Mouse (Mus musculus) thymus, adult 2 months (tissue): Measurements from ENCODE around the gene Ano8. TPM values are rescaled to one million over a fixed set of nuclear protein-coding genes. Genes with fewer than 3 reads are reported as not detected.

Experiments used
- DNase-seq: peaks from one replicate; pipeline ENCODE4 v3.0.0; 2021
- H3K27ac ChIP-seq: fragments of 200-500 bp; 2 replicates; pipeline ENCODE4 v1.5.1; 2012; ENCODE audit warnings: low read length, control low read depth; ENCODE audit not compliant: control insufficient read depth, insufficient read depth
- H3K27me3 ChIP-seq: fragments of 200-500 bp; 2 replicates; pipeline ENCODE4 v1.6.1; 2012; ENCODE audit warnings: mild to moderate bottlenecking, low read length, moderate library complexity, mixed read lengths; ENCODE audit not compliant: control insufficient read depth, insufficient read depth
- H3K36me3 ChIP-seq: fragments of 200-500 bp; 2 replicates; pipeline ENCODE4 v1.6.1; 2012; ENCODE audit warnings: mild to moderate bottlenecking, low read length, moderate library complexity; ENCODE audit not compliant: control insufficient read depth, insufficient read depth
- H3K4me1 ChIP-seq: fragments of 200-500 bp; replicated peaks from 2 replicates; pipeline ENCODE4 v1.6.1; 2012; ENCODE audit warnings: low read length; ENCODE audit not compliant: control insufficient read depth, insufficient read depth
- H3K4me3 ChIP-seq: fragments of 200-500 bp; 2 replicates; pipeline ENCODE4 v1.5.1; 2012; ENCODE audit warnings: mild to moderate bottlenecking, low read length, control low read depth, moderate library complexity; ENCODE audit not compliant: control insufficient read depth, insufficient read depth
- CTCF ChIP-seq: fragments of 200-500 bp; IDR thresholded peaks from 2 replicates; pipeline ENCODE4 v1.5.1; 2012; ENCODE audit warnings: mild to moderate bottlenecking, control low read depth, low read length, moderate library complexity, borderline replicate concordance; ENCODE audit not compliant: control insufficient read depth, poor library complexity, insufficient read depth; ENCODE audit errors: extremely low read depth
- POLR2A ChIP-seq: fragments of 200-500 bp; IDR thresholded peaks from 2 replicates; pipeline ENCODE4 v1.6.1; 2012; ENCODE audit warnings: mild to moderate bottlenecking, low read length, control low read depth, moderate library complexity; ENCODE audit not compliant: control insufficient read depth, poor library complexity, insufficient read depth; ENCODE audit errors: extremely low read depth
- WGBS: fragments of 180-500 bp; shearing (Covaris S2); methylation state at CpG from one replicate; pipeline ENCODE4 v1.1.7; 2018; 5-methylcytosine and 5-hydroxymethylcytosine counted together
- polyA plus RNA-seq: library from polyadenylated mRNA; depleted of rRNA; stranded (reverse); fragments of >200 nt; gene quantifications from 2 replicates; pipeline ENCODE4 v1.2.3, GENCODE M21; 2012

The Ano8 gene
- polyA plus RNA-seq, 1 experiment, result 34.8 TPM

DNA sequence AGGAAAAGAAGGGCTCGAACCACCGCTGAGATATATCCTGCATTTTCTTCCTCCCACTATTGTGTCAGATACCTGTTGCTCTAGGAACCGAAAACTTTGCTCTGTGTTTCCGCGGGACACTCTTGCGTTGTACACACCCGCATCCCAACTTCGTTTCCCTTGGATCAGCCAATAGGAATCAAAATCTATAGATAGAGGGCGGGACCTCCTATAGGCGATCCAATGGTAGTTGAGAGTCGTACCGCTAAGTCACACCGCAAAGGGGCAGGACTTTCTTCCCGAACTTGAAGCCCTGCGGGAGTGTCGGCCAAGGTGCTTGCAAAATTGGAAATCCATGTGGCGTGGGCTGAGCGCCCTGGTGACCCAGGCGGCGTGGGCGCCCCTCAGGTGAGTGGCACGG lies 2.7 kb upstream of the Ano8 start:
- TF ChIP-seq CTCF, result no peak
- TF ChIP-seq POLR2A, result no peak
- no peaks in the 10 kb centered on the region for H3K36me3 ChIP-seq
- H3K27ac ChIP-seq, result peak overlapping the region; percentile 49; the same call in 1 of the 2 replicates
- peak; percentile 86 for DNase-seq
- H3K4me3 ChIP-seq, result peak overlapping the region; percentile 87
- H3K27me3 ChIP-seq, result no peaks in the 10 kb centered on the region
- peaks cover 33% of the 10 kb centered on the region for H3K4me1 ChIP-seq
- under 1% methylated on average over 22 of the region's 22 CpGs for WGBS

DNA sequence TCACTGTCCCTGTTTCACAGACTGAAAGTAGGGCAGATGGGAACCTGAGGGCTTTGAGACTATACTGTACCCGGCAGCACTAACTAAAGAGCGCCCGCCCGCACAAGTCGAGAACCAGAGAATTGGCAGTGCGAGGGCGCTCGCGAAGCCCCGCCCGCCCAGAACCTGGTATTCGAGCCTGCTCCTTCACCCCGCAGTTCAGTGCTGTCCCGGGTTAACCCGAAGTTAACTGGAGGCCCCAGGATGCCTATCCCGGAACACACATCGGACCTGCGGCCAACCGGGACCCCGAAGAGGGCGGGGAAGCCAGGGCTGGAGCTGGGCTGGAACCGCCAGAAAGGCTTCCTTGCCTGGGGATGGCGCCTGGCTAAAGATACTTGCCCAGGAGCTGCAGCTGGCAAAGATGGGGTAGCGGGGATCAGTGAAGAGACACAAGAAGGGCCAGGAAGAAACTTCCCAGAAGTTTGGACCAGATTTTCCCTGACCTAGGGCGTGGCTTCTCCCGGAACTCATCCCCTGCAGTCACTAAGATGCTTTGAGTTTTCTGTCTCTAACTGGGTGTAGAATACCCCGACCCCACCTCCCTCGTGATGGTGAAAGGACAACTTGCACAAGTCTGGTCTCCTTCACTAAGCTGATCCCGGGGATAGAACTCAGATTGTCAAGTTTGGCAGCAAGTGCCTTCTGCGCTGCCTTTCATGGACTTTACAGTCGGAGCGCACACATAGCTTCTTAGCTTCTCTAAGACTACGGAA lies 2.1 kb upstream of the Ano8 start, which contains the start of gene Gtpbp3:
Gene Gtpbp3 (plus strand): TSS at position 413 of the 755 bp plus-strand sequence.
- H3K4me3 ChIP-seq, result peak within 1 kb of the TSS; percentile 87
- H3K4me1 ChIP-seq, result peaks cover 33% of the 10 kb centered on the region
- H3K27me3 ChIP-seq, result no peaks in the 10 kb centered on the region
- H3K36me3 ChIP-seq, result no peaks in the 10 kb centered on the region
- under 1% methylated on average over 33 of the region's 33 CpGs for WGBS
- TF ChIP-seq CTCF (no peak), POLR2A (0 out of 2 replicates have a peak, but pooled peaks have one; percentile 37)
- H3K27ac ChIP-seq, result peak within 1 kb of the TSS; percentile 49
- peak; percentile 82 for DNase-seq

DNA sequence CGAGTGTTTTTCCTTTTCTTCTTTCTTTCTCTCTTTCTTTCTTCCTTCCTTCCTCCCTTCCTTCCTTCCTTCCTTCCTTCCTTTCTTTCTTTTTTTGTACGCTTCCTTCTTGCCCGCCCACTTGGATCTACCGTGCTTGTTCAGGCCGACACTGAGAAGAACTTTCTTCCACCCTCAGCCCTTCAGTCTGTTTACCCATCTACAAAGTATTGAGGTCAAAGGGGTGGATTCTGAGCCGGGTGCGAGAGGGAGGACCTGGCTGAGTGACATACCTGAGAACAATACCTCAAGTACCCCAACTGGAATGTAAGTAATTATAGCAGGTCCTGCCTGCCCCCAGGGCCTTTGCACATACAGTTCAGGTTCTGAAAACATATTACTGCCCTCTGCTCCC lies 370 bp upstream of the Ano8 start:
- Histone ChIP-seq H3K27ac (peak overlapping the region; percentile 46; the same call in 1 of the 2 replicates), H3K4me1 (peaks cover 33% of the 10 kb centered on the region), H3K36me3 (no peaks in the 10 kb centered on the region), H3K27me3 (no peaks in the 10 kb centered on the region), H3K4me3 (0 out of 2 replicates have a peak overlapping the region, but pooled peaks have one; percentile 5)
- DNase-seq, result no peak
- 18% methylated on average over 7 of the region's 7 CpGs for WGBS
- TF ChIP-seq POLR2A (no peak), CTCF (no peak)

DNA sequence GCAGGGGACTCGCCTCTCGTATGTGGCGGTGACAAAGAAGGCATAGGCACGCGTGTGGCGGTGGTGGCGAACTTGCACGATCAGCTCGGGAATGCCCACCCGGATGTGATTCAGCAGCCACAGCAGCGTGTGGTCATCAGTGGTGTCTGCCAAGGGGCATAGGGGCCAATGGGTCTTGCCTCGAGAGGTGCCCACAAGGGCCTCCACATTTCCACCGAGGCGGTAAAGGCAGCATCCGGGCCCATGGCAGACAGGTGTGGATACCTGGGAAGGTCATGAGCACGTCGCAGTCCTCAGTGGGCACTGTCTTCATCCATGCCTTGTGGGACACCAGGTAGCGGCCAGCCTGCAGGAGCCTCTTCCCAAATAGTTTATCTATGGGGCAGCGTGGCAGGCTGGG lies 1.0 kb downstream of the Ano8 start:
- no peak for TF ChIP-seq CTCF
- no peak for TF ChIP-seq POLR2A
- no peak for DNase-seq
- peaks cover 33% of the 10 kb centered on the region for H3K4me1 ChIP-seq
- no peak overlapping the region for H3K27ac ChIP-seq
- H3K4me3 ChIP-seq, result no peak overlapping the region
- H3K27me3 ChIP-seq, result no peaks in the 10 kb centered on the region
- 97% methylated on average over 19 of the region's 19 CpGs for WGBS
- no peaks in the 10 kb centered on the region for H3K36me3 ChIP-seq

DNA sequence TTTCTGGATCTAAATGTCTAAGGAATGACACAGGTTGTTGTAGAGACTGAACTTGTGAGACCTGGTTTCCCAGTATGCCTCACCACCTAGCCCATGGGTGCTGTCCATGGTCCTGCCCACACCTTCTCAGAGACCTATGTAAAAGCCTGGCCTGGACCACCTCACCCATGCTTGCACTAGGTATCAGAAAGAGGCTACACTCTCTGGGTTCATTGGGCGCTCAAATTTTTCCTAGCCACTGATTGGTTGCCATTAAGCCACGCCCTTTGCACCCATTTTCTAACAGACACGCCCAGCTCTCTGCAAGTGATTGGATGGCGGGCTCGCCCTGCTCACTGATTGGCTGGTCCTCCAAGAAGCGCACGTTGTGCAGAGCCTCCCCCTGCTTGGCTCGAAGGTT lies 1.8 kb downstream of the Ano8 start:
- peak; percentile 62 for DNase-seq
- no peaks in the 10 kb centered on the region for H3K36me3 ChIP-seq
- H3K4me1 ChIP-seq, result peaks cover 25% of the 10 kb centered on the region
- no peak overlapping the region for H3K4me3 ChIP-seq
- TF ChIP-seq POLR2A (no peak), CTCF (no peak)
- H3K27ac ChIP-seq, result no peak overlapping the region
- no peaks in the 10 kb centered on the region for H3K27me3 ChIP-seq
- WGBS, result 82% methylated on average over 8 of the region's 8 CpGs

DNA sequence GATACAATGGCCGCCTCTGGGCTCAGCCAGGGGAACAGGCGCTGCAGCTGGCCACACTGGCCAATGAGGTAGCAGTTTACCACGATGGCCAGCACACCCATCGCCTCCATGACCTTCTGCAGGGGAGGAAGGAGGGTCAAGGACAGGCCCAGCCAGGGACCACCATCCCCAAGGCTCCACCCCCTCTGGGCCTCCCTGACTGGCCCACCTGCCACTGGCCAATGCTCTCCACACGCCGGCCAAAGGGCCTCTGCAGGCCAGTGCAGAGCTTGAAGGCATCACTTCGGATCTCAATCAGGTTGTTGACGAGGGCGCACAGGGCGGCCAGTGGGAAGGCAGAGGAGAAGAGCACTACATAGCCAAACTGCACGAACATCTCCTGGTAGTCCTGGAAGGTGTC lies 6.8 kb downstream of the Ano8 start:
- Histone ChIP-seq H3K4me1 (peaks cover 15% of the 10 kb centered on the region), H3K36me3 (0 out of 2 replicates have a peak, but pooled peaks cover 5% of the 10 kb centered on the region), H3K27me3 (no peaks in the 10 kb centered on the region), H3K4me3 (no peak overlapping the region), H3K27ac (no peak overlapping the region)
- DNase-seq, result no peak
- TF ChIP-seq CTCF, result no peak
- TF ChIP-seq POLR2A, result no peak
- WGBS, result 94% methylated on average over 11 of the region's 11 CpGs
